Mouse (Mus musculus) forebrain, embryonic 14.5 days (tissue): Measurements from ENCODE around the gene Thoc5. TPM values are rescaled to one million over a fixed set of nuclear protein-coding genes. Genes with fewer than 3 reads are reported as not detected.

ENCODE experiments used
- ATAC-seq: fragments of 200-750 bp; cut with Nextera tagmentation; 2 replicates; pipeline ENCODE4 v1.8.0; 2017; ENCODE audit warnings: mild to moderate bottlenecking, moderate library complexity
- DNase-seq: peaks from one replicate; pipeline ENCODE4 v3.0.0-alpha.2; 2015; ENCODE audit warnings: low spot score
- H3K27ac ChIP-seq: fragments of 300-500 bp; sonication (generic); 2 replicates; pipeline ENCODE4 v1.5.1; 2014; ENCODE audit warnings: low read depth, mild to moderate bottlenecking, control low read depth, low read length, moderate library complexity
- H3K27me3 ChIP-seq: fragments of 300-500 bp; sonication (generic); replicated peaks from 2 replicates; pipeline ENCODE4 v1.6.1; 2014; ENCODE audit warnings: low read length, control low read depth, mixed read lengths; ENCODE audit not compliant: control insufficient read depth, insufficient read depth
- H3K36me3 ChIP-seq: fragments of 300-500 bp; sonication (generic); 2 replicates; pipeline ENCODE4 v1.6.1; 2014; ENCODE audit warnings: low read length, control low read depth; ENCODE audit not compliant: control insufficient read depth, insufficient read depth
- H3K4me1 ChIP-seq: fragments of 300-500 bp; sonication (generic); 2 replicates; pipeline ENCODE4 v1.6.1; 2014; ENCODE audit warnings: antibody characterized with exemption, low read length, control low read depth; ENCODE audit not compliant: control insufficient read depth, insufficient read depth
- H3K4me2 ChIP-seq: fragments of 300-500 bp; sonication (generic); 2 replicates; pipeline ENCODE4 v1.6.1; 2014; ENCODE audit warnings: mild to moderate bottlenecking, control low read depth, low read length
- H3K4me3 ChIP-seq: fragments of 300-500 bp; sonication (generic); 2 replicates; pipeline ENCODE4 v1.5.1; 2014; ENCODE audit warnings: low read depth, low read length, control low read depth
- H3K9ac ChIP-seq: fragments of 300-500 bp; sonication (generic); 2 replicates; pipeline ENCODE4 v1.6.1; 2014; ENCODE audit warnings: mild to moderate bottlenecking, low read length, control low read depth, moderate library complexity
- H3K9me3 ChIP-seq: fragments of 300-500 bp; sonication (generic); replicated peaks from 2 replicates; pipeline ENCODE4 v1.6.1; 2016; ENCODE audit warnings: low read length, control low read depth, mixed read lengths; ENCODE audit not compliant: control insufficient read depth
- WGBS: fragments of 180-500 bp; shearing (Covaris S2); extraction: QIAGEN DNeasy Blood & Tissue Kit; methylation state at CpG from one replicate; pipeline ENCODE4 v1.1.7; 2014; 5-methylcytosine and 5-hydroxymethylcytosine counted together
- polyA plus RNA-seq: library from polyadenylated mRNA; unstranded; fragments of >200 nt; fragmentation: Nextera tagmentation; extraction: Ambion mirVana; gene quantifications from 2 replicates; pipeline ENCODE4 v1.2.1, GENCODE M21; 2014

Thoc5 gene
- polyA plus RNA-seq, 1 experiment from 2014 or later = 72.8 TPM

DNA sequence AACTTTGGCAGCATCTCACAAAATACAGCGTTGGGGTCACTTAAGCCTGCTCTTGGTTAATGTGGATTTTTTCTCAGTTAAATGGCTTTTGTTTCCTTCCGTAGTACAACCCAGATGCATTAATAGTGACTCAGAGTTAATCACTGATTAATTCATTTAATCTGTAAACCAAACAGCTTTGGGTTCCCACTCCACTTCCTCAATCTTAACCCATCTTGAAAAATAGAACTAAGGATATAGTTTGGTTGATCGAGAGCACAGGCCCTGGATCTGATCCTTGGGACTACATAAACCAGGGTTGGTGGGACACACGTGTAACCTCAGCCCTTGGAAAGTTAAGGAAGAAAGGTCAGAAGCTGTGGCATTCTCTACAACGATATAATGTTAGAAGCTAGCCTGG lies 41.1 kb downstream of the Thoc5 start:
- H3K9ac ChIP-seq = no peak overlapping the region
- no peaks in the 10 kb centered on the region; the same call in 1 of the 2 replicates for H3K4me1 ChIP-seq
- DNase-seq = no peak
- no peak overlapping the region for H3K4me3 ChIP-seq
- no peak for ATAC-seq
- H3K9me3 ChIP-seq = no peaks in the 10 kb centered on the region
- no peak overlapping the region for H3K27ac ChIP-seq
- no peaks in the 10 kb centered on the region for H3K36me3 ChIP-seq
- 82% methylated on average over 5 of the region's 5 CpGs for WGBS
- no peaks in the 10 kb centered on the region for H3K27me3 ChIP-seq
- H3K4me2 ChIP-seq = no peak overlapping the region

DNA sequence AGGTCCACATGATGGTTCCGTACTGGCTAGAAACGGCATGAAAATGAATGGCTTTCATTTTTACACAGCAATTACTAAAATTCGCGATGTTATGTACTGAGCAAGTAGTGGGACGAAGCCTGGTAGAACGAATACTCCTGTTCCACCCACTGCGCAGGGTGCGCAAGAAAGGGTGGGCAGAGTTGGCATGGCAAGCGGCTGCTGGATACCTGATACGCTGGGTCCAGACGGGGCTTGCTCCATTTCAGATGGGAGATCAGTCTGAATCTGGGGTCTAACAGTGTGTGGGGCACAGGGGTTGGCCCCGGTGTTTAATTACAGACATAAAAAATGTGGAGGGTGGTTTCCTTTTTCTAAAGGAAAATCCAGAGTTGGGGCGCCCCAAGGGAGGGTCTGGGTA lies 51.4 kb downstream of the Thoc5 start:
- H3K36me3 ChIP-seq = no peaks in the 10 kb centered on the region
- DNase-seq (no peak), ATAC-seq (peak; percentile 13; the same call in 1 of the 2 replicates)
- H3K4me1 ChIP-seq = no peaks in the 10 kb centered on the region
- 42% methylated on average over 13 of the region's 13 CpGs for WGBS
- no peaks in the 10 kb centered on the region for H3K9me3 ChIP-seq
- H3K4me2 ChIP-seq = peak overlapping the region; percentile 79
- H3K27ac ChIP-seq = no peak overlapping the region
- H3K9ac ChIP-seq = peak overlapping the region; percentile 13; the same call in 1 of the 2 replicates
- H3K4me3 ChIP-seq = peak overlapping the region; percentile 62
- H3K27me3 ChIP-seq = peaks cover 61% of the 10 kb centered on the region

DNA sequence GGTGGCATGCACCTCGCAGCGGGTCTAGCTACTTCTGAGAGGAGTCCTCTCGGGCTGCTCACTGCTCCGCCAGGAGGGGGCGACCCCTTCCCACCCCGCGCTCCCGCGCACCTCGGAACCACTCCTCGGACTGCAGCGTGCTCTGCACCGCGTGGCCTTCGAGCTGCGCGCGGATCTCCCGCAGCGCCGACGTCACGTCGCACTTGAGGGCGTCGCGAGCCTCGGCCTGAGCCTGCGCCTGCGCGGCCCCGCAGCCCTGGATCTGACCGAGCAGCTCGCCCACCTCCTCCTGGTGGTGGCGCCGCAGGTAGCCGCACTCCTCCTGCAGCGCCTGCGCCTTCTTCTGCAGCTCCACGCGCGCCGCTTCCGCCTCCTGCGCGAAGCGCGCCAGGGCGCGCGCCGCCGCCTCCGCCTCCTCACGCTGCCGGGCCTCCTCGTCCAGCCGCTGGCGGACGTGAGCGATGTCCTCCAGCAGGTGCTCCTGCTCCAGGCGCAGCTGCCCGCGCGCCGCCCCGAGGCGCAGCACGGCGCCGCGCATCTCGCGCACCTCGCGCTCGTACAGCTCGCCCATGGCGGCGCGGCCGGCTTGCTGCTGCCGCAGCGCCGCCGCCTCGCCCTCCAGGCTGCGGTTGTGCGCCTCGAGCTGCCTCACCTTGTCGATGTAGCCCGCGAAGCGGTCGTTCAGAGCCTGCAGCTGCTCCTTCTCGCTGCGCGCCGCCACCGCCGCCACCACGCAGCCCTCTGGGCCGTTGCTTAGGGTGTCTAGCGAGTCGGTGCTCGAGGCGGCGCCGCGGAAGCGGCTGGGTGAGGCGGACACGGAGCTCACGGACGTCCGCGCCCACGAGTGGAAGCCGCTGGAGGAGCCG lies 52.1 kb downstream of the Thoc5 start:
- WGBS = under 1% methylated on average over 107 of the region's 120 CpGs
- Histone ChIP-seq H3K4me1 (no peaks in the 10 kb centered on the region), H3K27ac (peak overlapping the region; percentile 80), H3K9me3 (no peaks in the 10 kb centered on the region), H3K4me3 (peak overlapping the region; percentile 62), H3K9ac (peak overlapping the region; percentile 72), H3K27me3 (peaks cover 67% of the 10 kb centered on the region), H3K36me3 (no peaks in the 10 kb centered on the region), H3K4me2 (peak overlapping the region; percentile 79)
- peak; percentile 87 for DNase-seq
- ATAC-seq = peak; percentile 88

DNA sequence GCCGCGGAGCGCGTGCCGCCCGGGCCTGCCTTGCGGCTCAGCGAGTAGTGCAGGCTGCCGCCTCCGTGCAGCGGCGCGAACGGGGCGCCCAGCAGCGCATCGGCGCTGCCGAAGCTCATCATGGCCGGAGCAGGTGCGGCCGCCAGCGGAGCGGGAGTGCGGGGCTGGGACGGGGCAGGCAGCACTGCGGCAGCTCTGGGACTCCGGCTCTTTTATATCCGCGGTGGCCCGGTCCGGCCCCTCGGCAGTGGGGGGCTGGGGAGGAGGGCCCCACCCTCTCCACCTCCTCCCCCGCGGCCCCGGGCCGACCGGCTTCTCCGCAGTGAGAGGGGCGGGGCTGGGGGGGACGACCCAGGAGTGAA lies 52.7 kb downstream of the Thoc5 start, which contains the start of gene Nefh:
Nefh (minus strand) TSS at position 252 of the 362 bp plus-strand sequence.
- H3K27ac ChIP-seq = peak within 1 kb of the TSS; percentile 80
- ATAC-seq (peak; percentile 47), DNase-seq (no peak)
- H3K36me3 ChIP-seq = no peaks in the 10 kb centered on the region
- peak within 1 kb of the TSS; percentile 62 for H3K4me3 ChIP-seq
- under 1% methylated on average over 30 of the region's 41 CpGs for WGBS
- no peaks in the 10 kb centered on the region for H3K4me1 ChIP-seq
- H3K27me3 ChIP-seq = peaks cover 67% of the 10 kb centered on the region
- peak within 1 kb of the TSS; percentile 79 for H3K4me2 ChIP-seq
- H3K9ac ChIP-seq = peak within 1 kb of the TSS; percentile 72
- no peaks in the 10 kb centered on the region for H3K9me3 ChIP-seq

DNA sequence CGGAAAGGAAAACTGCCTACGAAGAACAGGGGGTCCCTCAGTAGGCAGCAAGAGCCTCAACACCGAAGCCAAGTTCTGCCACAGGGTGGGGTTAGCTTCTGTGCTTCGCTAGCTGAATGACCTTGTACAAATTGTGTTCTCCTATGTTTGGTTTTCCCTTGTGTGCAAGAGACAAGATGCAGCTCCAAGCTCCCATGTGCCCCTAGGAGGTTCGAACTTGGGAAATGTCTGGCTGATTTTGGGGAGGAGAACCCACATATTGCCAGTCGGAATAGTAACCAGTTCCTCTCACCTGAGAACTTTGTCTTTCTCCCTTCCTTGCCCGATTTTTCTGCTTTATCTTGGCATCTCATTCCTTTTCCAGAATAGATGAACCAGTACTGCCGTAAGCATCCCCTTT lies 53.7 kb downstream of the Thoc5 start:
- ATAC-seq (no peak), DNase-seq (no peak)
- Histone ChIP-seq H3K4me2 (peak overlapping the region; percentile 79), H3K36me3 (no peaks in the 10 kb centered on the region), H3K4me3 (peak overlapping the region; percentile 62), H3K9ac (no peak overlapping the region), H3K4me1 (peaks cover under 1% of the 10 kb centered on the region; the same call in 1 of the 2 replicates), H3K9me3 (no peaks in the 10 kb centered on the region), H3K27ac (no peak overlapping the region), H3K27me3 (peaks cover 73% of the 10 kb centered on the region)
- WGBS = 35% methylated on average over 8 of the region's 8 CpGs

DNA sequence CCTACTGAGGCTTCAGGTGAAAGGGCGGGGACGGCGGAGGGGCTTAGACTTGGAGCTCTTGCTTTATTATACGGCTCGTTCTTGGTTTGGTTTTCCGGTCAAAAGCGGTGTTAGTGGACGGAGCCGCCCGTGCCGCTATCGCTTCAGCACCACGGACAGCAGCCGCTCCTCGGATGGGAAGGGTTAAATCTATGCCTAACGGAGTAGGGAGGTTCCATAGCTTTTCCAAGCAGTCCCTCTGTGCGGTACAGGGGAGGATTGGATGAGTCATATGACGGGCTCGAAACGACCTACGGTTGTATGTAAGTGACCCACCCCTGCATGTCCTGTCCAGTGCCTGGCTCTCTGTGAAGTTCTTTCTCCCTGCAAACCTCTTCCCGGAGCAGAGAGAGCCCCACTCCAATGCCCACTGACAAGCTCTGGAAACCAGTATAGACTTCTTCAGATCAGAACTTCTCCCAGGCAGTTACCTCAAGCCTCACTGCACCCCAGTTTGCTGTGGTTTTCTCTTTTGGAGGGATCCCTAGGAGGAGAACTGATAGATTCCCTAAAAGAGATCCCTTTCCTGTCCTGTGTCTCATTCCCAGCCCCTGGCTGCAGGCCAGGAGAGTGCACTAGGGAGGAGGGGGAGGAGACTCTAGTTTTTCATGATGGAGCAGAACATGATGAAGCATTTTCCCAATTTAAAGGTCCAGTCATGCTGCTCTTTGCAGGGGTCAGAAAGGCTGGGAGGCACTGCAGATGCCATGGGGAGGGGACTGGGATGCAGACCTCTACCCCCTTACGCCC lies 54.3 kb downstream of the Thoc5 start:
- WGBS = 6% methylated on average over 23 of the region's 23 CpGs
- H3K4me3 ChIP-seq = peak overlapping the region; percentile 62
- H3K36me3 ChIP-seq = no peaks in the 10 kb centered on the region
- DNase-seq = peak; percentile 49
- no peaks in the 10 kb centered on the region for H3K9me3 ChIP-seq
- H3K9ac ChIP-seq = no peak overlapping the region
- no peak overlapping the region for H3K27ac ChIP-seq
- peaks cover 4% of the 10 kb centered on the region; the same call in 1 of the 2 replicates for H3K4me1 ChIP-seq
- peaks cover 73% of the 10 kb centered on the region for H3K27me3 ChIP-seq
- ATAC-seq = no peak
- peak overlapping the region; percentile 79 for H3K4me2 ChIP-seq

DNA sequence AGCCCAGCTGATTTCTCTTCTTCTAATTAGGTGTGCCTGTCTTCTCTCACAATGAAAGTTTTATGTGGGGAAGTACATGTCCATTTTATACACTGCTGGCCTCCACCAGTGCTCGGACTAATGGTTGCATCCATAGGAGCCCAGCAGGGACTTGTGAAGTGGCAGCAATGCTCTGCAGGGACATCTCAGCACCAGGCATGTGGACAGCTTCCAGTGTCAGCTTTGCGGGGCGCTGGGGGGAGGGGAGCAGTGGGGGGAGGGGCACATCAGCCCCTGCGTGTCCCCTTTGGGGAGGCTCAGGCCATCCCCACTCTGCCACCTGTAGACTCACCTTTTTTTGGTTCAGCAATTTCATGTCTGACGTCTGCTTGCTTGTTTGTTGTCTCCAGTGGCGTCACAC lies 58.3 kb downstream of the Thoc5 start:
- H3K9ac ChIP-seq = no peak overlapping the region
- no peak overlapping the region for H3K27ac ChIP-seq
- peaks cover 4% of the 10 kb centered on the region; the same call in 1 of the 2 replicates for H3K4me1 ChIP-seq
- H3K9me3 ChIP-seq = no peaks in the 10 kb centered on the region
- 5% methylated on average over 5 of the region's 6 CpGs for WGBS
- DNase-seq = no peak
- no peak overlapping the region for H3K4me3 ChIP-seq
- H3K27me3 ChIP-seq = peaks cover 37% of the 10 kb centered on the region
- no peak for ATAC-seq
- no peaks in the 10 kb centered on the region for H3K36me3 ChIP-seq
- no peak overlapping the region for H3K4me2 ChIP-seq

DNA sequence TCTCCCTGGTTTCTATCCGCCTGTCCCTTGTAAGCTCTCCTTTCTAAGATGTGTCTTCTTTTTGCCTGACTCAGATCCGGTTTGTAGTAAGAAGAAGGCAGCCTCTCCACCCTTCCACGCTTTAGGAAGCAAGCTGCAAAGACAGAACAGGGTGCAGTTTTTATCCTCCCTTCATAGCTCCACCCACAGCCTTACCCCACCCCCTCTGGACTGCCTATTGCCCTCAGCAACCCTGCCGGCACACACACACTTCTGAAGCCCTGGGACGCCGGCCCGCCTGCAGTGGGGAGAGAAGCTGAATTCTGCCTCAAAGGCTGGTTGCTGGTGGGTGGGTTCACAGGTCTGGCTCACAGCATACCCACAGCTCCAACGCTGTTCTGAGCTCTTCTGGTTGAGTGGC lies 58.8 kb downstream of the Thoc5 start:
- WGBS = under 1% methylated on average over 8 of the region's 8 CpGs
- no peak for DNase-seq
- no peak overlapping the region for H3K4me2 ChIP-seq
- H3K4me3 ChIP-seq = no peak overlapping the region
- H3K4me1 ChIP-seq = peaks cover 4% of the 10 kb centered on the region; the same call in 1 of the 2 replicates
- H3K27ac ChIP-seq = no peak overlapping the region
- H3K27me3 ChIP-seq = peaks cover 31% of the 10 kb centered on the region
- H3K36me3 ChIP-seq = no peaks in the 10 kb centered on the region
- no peak for ATAC-seq
- H3K9ac ChIP-seq = no peak overlapping the region
- H3K9me3 ChIP-seq = no peaks in the 10 kb centered on the region
